Mouse (Mus musculus): ENCODE measurements at regions not wholly inside any gene's neighbourhood (a gene's known extent, or its start where the extent isn't known, plus 50 kb on each side); places are given as distances from the start of the nearest gene placed in this dataset.

DNA sequence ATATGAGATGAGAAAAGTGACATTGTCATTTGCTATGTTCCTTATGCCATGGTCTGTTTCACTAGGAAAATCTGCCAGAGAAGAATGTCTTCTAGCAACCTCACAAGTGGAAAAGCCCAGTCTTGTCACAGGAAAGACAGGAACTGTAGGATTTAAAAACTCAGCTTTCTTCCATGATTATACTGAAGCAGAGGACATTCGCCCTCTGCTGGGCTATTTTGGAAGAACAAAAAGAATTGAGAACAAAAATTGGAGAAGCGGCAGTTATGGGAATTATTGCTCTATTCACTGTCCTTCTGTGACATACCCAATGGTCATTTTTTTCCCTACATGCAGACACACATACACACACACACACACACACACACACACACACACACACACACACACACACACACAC lies 234.9 kb upstream of the Chl1 start:
- no peak overlapping the region for H3K27ac ChIP-seq (ENCODE audit: low read length)
- H3K4me1 ChIP-seq (replicated peaks; ENCODE audit: control insufficient read depth, insufficient read depth, low read length): no peaks in the 10 kb centered on the region
- H3K36me3 ChIP-seq (ENCODE audit: control insufficient read depth, insufficient read depth, low read length): no peaks in the 10 kb centered on the region
- no peaks in the 10 kb centered on the region for H3K9me3 ChIP-seq (ENCODE audit: control insufficient read depth, low read length)
- WGBS: 23% methylated on average over 2 of the region's 2 CpGs
- H3K4me2 ChIP-seq (ENCODE audit: low read depth, low read length): no peak overlapping the region
- H3K27me3 ChIP-seq (ENCODE audit: control insufficient read depth, insufficient read depth, low read depth, low read length): no peaks in the 10 kb centered on the region
- H3K9ac ChIP-seq (ENCODE audit: low read length): no peak overlapping the region
- no peak for ATAC-seq (ENCODE audit: low read depth)
- no peak overlapping the region for H3K4me3 ChIP-seq (ENCODE audit: low read length)

DNA sequence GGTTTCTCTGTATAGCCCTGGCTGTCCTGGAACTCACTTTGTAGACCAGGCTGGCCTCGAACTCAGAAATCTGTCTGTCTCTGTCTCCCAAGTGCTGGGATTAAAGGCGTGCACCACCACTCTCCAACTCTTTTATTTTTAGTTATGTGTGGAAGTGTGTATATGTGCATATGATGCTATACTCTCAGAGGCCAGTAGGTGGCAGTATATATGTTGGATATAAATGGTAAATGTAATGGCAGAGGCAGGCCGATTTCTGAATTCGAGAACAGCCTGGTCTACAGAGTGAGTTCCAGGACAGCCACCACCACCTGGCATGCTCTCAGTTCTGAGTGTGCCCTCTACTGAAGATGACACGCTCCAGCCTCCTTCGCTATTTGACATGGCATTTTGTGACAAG lies 214.4 kb upstream of the Chl1 start:
- no peak overlapping the region for H3K4me3 ChIP-seq (ENCODE audit: low read length)
- H3K27ac ChIP-seq (ENCODE audit: low read length): no peak overlapping the region
- H3K4me2 ChIP-seq (ENCODE audit: low read depth, low read length): no peak overlapping the region
- 77% methylated on average over 6 of the region's 6 CpGs for WGBS
- no peak for ATAC-seq (ENCODE audit: low read depth)
- no peaks in the 10 kb centered on the region for H3K9me3 ChIP-seq (ENCODE audit: control insufficient read depth, low read length)
- H3K27me3 ChIP-seq (ENCODE audit: control insufficient read depth, insufficient read depth, low read depth, low read length): no peaks in the 10 kb centered on the region
- no peaks in the 10 kb centered on the region for H3K4me1 ChIP-seq (replicated peaks; ENCODE audit: control insufficient read depth, insufficient read depth, low read length)
- no peaks in the 10 kb centered on the region for H3K36me3 ChIP-seq (ENCODE audit: control insufficient read depth, insufficient read depth, low read length)
- no peak overlapping the region for H3K9ac ChIP-seq (ENCODE audit: low read length)

- Histone ChIP-seq H3K4me3 (ENCODE audit: low read length) (no peak overlapping the region), H3K36me3 (ENCODE audit: control insufficient read depth, insufficient read depth, low read length) (no peaks in the 10 kb centered on the region), H3K4me1 (replicated peaks; ENCODE audit: control insufficient read depth, insufficient read depth, low read length) (no peaks in the 10 kb centered on the region), H3K9me3 (ENCODE audit: control insufficient read depth, low read length) (no peaks in the 10 kb centered on the region), H3K27me3 (ENCODE audit: control insufficient read depth, insufficient read depth, low read depth, low read length) (no peaks in the 10 kb centered on the region), H3K27ac (ENCODE audit: low read length) (no peak overlapping the region), H3K4me2 (ENCODE audit: low read depth, low read length) (no peak overlapping the region), H3K9ac (ENCODE audit: low read length) (no peak overlapping the region)
- 45% methylated on average over 8 of the region's 8 CpGs for WGBS
- no peak for ATAC-seq (ENCODE audit: low read depth)
These were observed 203.8 kb upstream of the Chl1 start for GRCm38 (mm10) chr6:103306420-103307249.

- no peaks in the 10 kb centered on the region for H3K27me3 ChIP-seq (ENCODE audit: control insufficient read depth, insufficient read depth, low read depth, low read length)
- H3K36me3 ChIP-seq (ENCODE audit: control insufficient read depth, insufficient read depth, low read length): no peaks in the 10 kb centered on the region
- ATAC-seq (ENCODE audit: low read depth): no peak
- no peaks in the 10 kb centered on the region for H3K9me3 ChIP-seq (ENCODE audit: control insufficient read depth, low read length)
- H3K4me2 ChIP-seq (ENCODE audit: low read depth, low read length): no peak overlapping the region
- 21% methylated on average over 3 of the region's 3 CpGs for WGBS
- H3K9ac ChIP-seq (ENCODE audit: low read length): no peak overlapping the region
- no peak overlapping the region for H3K27ac ChIP-seq (ENCODE audit: low read length)
- no peak overlapping the region for H3K4me3 ChIP-seq (ENCODE audit: low read length)
- H3K4me1 ChIP-seq (replicated peaks; ENCODE audit: control insufficient read depth, insufficient read depth, low read length): no peaks in the 10 kb centered on the region
These were observed 203.2 kb upstream of the Chl1 start for GRCm38 (mm10) chr6:103307250-103307580.

DNA sequence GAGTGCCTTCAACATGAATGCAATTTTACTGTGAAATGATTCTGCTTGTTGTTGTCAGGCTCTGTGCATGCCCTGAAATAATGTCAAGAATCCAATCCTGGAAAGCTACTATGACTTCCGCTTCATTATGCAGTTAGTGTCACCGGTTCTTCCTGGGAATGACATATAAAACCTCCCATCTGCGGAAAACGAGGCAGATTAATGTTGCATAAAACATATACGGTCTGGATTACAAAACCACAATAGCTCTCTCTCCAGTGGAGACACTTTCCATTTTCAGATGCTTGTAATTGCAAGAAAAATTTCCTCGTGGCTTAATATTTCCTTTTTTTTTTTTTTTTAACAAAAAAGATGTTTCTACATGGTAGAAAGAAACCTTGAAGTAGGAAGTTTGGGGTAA lies 198.2 kb upstream of the Chl1 start:
- no peak for ATAC-seq (ENCODE audit: low read depth)
- WGBS: 70% methylated on average over 6 of the region's 6 CpGs
- no peaks in the 10 kb centered on the region for H3K27me3 ChIP-seq (ENCODE audit: control insufficient read depth, insufficient read depth, low read depth, low read length)
- H3K4me2 ChIP-seq (ENCODE audit: low read depth, low read length): no peak overlapping the region
- no peak overlapping the region for H3K27ac ChIP-seq (ENCODE audit: low read length)
- H3K9me3 ChIP-seq (ENCODE audit: control insufficient read depth, low read length): no peaks in the 10 kb centered on the region
- H3K9ac ChIP-seq (ENCODE audit: low read length): no peak overlapping the region
- H3K4me1 ChIP-seq (replicated peaks; ENCODE audit: control insufficient read depth, insufficient read depth, low read length): no peaks in the 10 kb centered on the region
- H3K36me3 ChIP-seq (ENCODE audit: control insufficient read depth, insufficient read depth, low read length): no peaks in the 10 kb centered on the region
- H3K4me3 ChIP-seq (ENCODE audit: low read length): no peak overlapping the region

- Histone ChIP-seq H3K4me3 (ENCODE audit: low read length) (no peak overlapping the region), H3K27me3 (ENCODE audit: control insufficient read depth, insufficient read depth, low read depth, low read length) (no peaks in the 10 kb centered on the region), H3K9me3 (ENCODE audit: control insufficient read depth, low read length) (no peaks in the 10 kb centered on the region), H3K4me2 (ENCODE audit: low read depth, low read length) (no peak overlapping the region), H3K36me3 (ENCODE audit: control insufficient read depth, insufficient read depth, low read length) (no peaks in the 10 kb centered on the region), H3K27ac (ENCODE audit: low read length) (no peak overlapping the region), H3K4me1 (replicated peaks; ENCODE audit: control insufficient read depth, insufficient read depth, low read length) (0 out of 2 replicates have a peak, but pooled peaks cover 3% of the 10 kb centered on the region), H3K9ac (ENCODE audit: low read length) (no peak overlapping the region)
- no peak for ATAC-seq (ENCODE audit: low read depth)
- 81% methylated on average over 5 of the region's 5 CpGs for WGBS
These were observed 197.5 kb upstream of the Chl1 start for GRCm38 (mm10) chr6:103312935-103313334.

DNA sequence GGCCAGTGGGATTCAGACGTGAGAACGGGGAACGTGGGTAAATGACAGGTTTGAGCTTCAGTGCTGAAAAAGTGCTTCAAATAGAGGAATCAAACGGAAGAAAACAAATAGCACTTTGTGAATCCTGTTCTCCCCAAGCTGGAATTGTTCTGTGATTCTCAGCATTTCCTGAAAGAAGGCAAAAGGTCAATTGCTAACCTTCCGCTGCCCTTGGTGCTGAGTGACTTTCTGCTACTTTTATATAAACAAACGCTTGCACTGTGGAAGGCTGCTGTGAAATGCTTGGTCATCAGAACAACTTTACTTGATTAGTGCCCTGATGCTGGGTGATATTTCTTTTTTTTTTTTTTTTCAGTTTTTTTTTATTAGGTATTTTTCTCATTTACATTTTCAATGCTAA lies 192.3 kb upstream of the Chl1 start:
- Histone ChIP-seq H3K4me2 (ENCODE audit: low read depth, low read length) (no peak overlapping the region), H3K27me3 (ENCODE audit: control insufficient read depth, insufficient read depth, low read depth, low read length) (no peaks in the 10 kb centered on the region), H3K4me3 (ENCODE audit: low read length) (no peak overlapping the region), H3K9ac (ENCODE audit: low read length) (no peak overlapping the region), H3K27ac (ENCODE audit: low read length) (no peak overlapping the region), H3K36me3 (ENCODE audit: control insufficient read depth, insufficient read depth, low read length) (no peaks in the 10 kb centered on the region), H3K4me1 (replicated peaks; ENCODE audit: control insufficient read depth, insufficient read depth, low read length) (0 out of 2 replicates have a peak, but pooled peaks cover 5% of the 10 kb centered on the region), H3K9me3 (ENCODE audit: control insufficient read depth, low read length) (no peaks in the 10 kb centered on the region)
- no peak for ATAC-seq (ENCODE audit: low read depth)
- WGBS: 11% methylated on average over 6 of the region's 6 CpGs

- H3K27ac ChIP-seq (ENCODE audit: low read length): no peak overlapping the region
- no peak overlapping the region for H3K4me2 ChIP-seq (ENCODE audit: low read depth, low read length)
- no peak overlapping the region for H3K9ac ChIP-seq (ENCODE audit: low read length)
- 0 out of 2 replicates have a peak, but pooled peaks cover 5% of the 10 kb centered on the region for H3K4me1 ChIP-seq (replicated peaks; ENCODE audit: control insufficient read depth, insufficient read depth, low read length)
- 68% methylated on average over 3 of the region's 3 CpGs for WGBS
- no peaks in the 10 kb centered on the region for H3K9me3 ChIP-seq (ENCODE audit: control insufficient read depth, low read length)
- no peak for ATAC-seq (ENCODE audit: low read depth)
- H3K27me3 ChIP-seq (ENCODE audit: control insufficient read depth, insufficient read depth, low read depth, low read length): no peaks in the 10 kb centered on the region
- H3K36me3 ChIP-seq (ENCODE audit: control insufficient read depth, insufficient read depth, low read length): no peaks in the 10 kb centered on the region
- H3K4me3 ChIP-seq (ENCODE audit: low read length): no peak overlapping the region
These were observed 191.6 kb upstream of the Chl1 start for GRCm38 (mm10) chr6:103318677-103319359.

DNA sequence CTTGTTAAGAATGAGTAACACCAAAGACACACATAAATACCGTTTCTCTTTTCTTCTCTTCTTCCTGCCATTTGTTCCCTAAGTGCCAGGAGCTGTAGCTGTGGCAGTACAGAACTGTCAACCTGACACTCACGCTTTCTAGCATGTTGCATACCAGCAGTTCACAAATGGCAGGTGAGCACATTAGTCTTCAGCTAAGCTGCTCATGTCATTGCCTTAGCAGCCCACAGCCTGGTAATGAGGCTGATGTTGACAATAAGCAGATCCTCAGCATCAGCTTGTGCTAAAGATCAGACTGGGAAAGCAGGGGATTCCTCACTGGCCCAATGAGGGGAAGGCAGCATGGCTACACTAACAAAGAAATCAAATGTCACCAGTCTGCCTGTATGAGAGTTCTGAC lies 190.4 kb upstream of the Chl1 start:
- Histone ChIP-seq H3K9me3 (ENCODE audit: control insufficient read depth, low read length) (no peaks in the 10 kb centered on the region), H3K9ac (ENCODE audit: low read length) (no peak overlapping the region), H3K36me3 (ENCODE audit: control insufficient read depth, insufficient read depth, low read length) (no peaks in the 10 kb centered on the region), H3K27ac (ENCODE audit: low read length) (no peak overlapping the region), H3K4me2 (ENCODE audit: low read depth, low read length) (no peak overlapping the region), H3K27me3 (ENCODE audit: control insufficient read depth, insufficient read depth, low read depth, low read length) (no peaks in the 10 kb centered on the region), H3K4me1 (replicated peaks; ENCODE audit: control insufficient read depth, insufficient read depth, low read length) (0 out of 2 replicates have a peak, but pooled peaks cover 5% of the 10 kb centered on the region), H3K4me3 (ENCODE audit: low read length) (no peak overlapping the region)
- no peak for ATAC-seq (ENCODE audit: low read depth)
- WGBS: 37% methylated on average over 2 of the region's 2 CpGs
